Mouse (Mus musculus): ENCODE results near the gene Cby1. TPM values are rescaled to one million over a fixed set of nuclear protein-coding genes. Genes with fewer than 3 reads are reported as not detected.

Gene Cby1
- polyA plus RNA-seq, 1 experiment from 2014 or later: 66.0 TPM

- no peak for ATAC-seq (ENCODE audit: insufficient number of reproducible peaks, insufficient read depth, low FRiP score, low TSS enrichment, low read depth)
- Histone ChIP-seq H3K9me3 (no peaks in the 10 kb centered on the region), H3K4me2 (no peak overlapping the region), H3K9ac (0 out of 2 replicates have a peak overlapping the region, but pooled peaks have one; percentile 37), H3K4me1 (peaks cover 45% of the 10 kb centered on the region), H3K27me3 (no peaks in the 10 kb centered on the region), H3K27ac (no peak overlapping the region), H3K4me3 (no peak overlapping the region), H3K36me3 (peaks cover 5% of the 10 kb centered on the region; the same call in 1 of the 2 replicates)
- 83% methylated on average over 6 of the region's 6 CpGs for WGBS
These were observed 24.1 kb downstream of the Cby1 start for GRCm38 (mm10) chr15:79683146-79683545.

DNA sequence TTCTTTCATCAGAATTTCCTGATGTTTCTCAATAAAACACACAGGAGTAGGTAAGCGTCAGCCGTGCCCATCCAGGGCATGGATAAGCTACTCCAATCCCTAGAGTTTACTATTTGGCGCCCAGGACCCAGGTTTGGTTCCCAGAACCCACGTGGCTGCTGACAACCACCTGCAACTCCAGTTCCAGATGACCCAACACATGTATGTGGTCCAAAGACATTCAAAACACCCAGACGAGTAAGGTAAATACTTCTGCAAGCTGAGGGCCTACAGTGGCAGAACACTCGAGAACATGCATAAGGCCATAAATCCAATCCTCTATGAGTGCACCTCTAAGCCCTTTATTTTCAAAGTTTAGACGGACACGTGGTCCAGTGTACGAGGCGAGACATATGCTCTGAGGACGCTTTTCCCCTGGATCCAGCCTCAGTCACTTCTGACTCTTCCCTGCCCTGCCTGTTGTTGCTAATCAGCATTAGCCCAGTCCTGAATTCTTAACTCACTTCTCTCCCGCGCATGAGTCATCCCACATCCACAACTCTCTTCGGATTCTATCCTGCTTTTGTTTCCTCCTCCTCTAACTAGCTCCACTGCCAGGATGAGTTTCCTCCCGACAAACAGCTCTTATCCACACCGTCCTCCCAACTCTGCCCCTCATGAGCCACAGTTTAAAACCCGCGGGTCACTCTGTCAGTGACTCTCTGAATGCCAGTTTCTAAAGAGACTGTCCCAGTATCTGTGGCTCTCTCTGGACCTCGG, 24.9 kb downstream of the Cby1 start:
- peaks cover 5% of the 10 kb centered on the region; the same call in 1 of the 2 replicates for H3K36me3 ChIP-seq
- WGBS: 71% methylated on average over 19 of the region's 19 CpGs
- H3K27ac ChIP-seq: no peak overlapping the region
- H3K4me3 ChIP-seq: peak overlapping the region; percentile 91
- ATAC-seq (ENCODE audit: insufficient number of reproducible peaks, insufficient read depth, low FRiP score, low TSS enrichment, low read depth): no peak
- H3K27me3 ChIP-seq: no peaks in the 10 kb centered on the region
- H3K9me3 ChIP-seq: no peaks in the 10 kb centered on the region
- H3K9ac ChIP-seq: peak overlapping the region; percentile 94
- peak overlapping the region; percentile 91 for H3K4me2 ChIP-seq
- H3K4me1 ChIP-seq: peaks cover 50% of the 10 kb centered on the region

- Histone ChIP-seq H3K36me3 (peaks cover 1% of the 10 kb centered on the region; the same call in 1 of the 2 replicates), H3K4me2 (peak overlapping the region; percentile 91), H3K9me3 (no peaks in the 10 kb centered on the region), H3K27ac (no peak overlapping the region), H3K27me3 (no peaks in the 10 kb centered on the region), H3K4me1 (peaks cover 52% of the 10 kb centered on the region), H3K9ac (peak overlapping the region; percentile 94), H3K4me3 (peak overlapping the region; percentile 91)
- 77% methylated on average over 6 of the region's 6 CpGs for WGBS
- ATAC-seq (ENCODE audit: insufficient number of reproducible peaks, insufficient read depth, low FRiP score, low TSS enrichment, low read depth): no peak
These were observed 25.6 kb downstream of the Cby1 start for GRCm38 (mm10) chr15:79684616-79685015.

DNA sequence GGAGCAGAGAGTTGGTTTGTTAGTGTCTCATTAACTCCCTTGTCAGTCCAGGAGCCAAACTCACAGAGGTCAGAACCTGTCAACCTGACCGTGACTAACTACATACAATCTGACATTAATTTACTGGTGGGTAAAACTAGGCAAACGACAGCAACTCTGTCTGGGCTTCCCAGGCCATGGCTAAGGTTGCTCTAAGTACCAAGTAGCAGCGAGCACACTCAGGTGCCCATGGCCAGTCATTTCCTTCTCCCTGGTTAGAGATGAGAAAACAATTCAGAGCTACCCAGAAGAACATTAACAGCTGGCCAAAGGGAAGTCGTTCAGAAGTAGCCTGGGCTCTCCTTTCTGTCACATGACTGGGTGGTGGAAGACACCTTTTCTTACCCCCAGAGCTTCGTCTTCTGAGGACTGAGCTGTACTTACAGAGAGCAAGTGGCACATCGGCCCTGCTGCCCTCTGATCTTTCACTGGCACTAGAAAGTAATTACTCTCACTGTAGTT, 26.2 kb downstream of the Cby1 start:
- Histone ChIP-seq H3K4me3 (peak overlapping the region; percentile 91), H3K9me3 (no peaks in the 10 kb centered on the region), H3K27ac (no peak overlapping the region), H3K9ac (peak overlapping the region; percentile 94), H3K4me2 (peak overlapping the region; percentile 91), H3K36me3 (no peaks in the 10 kb centered on the region), H3K27me3 (no peaks in the 10 kb centered on the region), H3K4me1 (peaks cover 57% of the 10 kb centered on the region)
- no peak for ATAC-seq (ENCODE audit: insufficient number of reproducible peaks, insufficient read depth, low FRiP score, low TSS enrichment, low read depth)
- WGBS: 21% methylated on average over 6 of the region's 6 CpGs

GRCm38 (mm10) chr15:79686046-79686869, 27.3 kb downstream of the Cby1 start:
- Histone ChIP-seq H3K4me1 (peaks cover 57% of the 10 kb centered on the region), H3K27ac (peak overlapping the region; percentile 16; the same call in 1 of the 2 replicates), H3K9ac (peak overlapping the region; percentile 94), H3K27me3 (no peaks in the 10 kb centered on the region), H3K4me3 (peak overlapping the region; percentile 91), H3K4me2 (peak overlapping the region; percentile 91), H3K9me3 (no peaks in the 10 kb centered on the region), H3K36me3 (no peaks in the 10 kb centered on the region)
- ATAC-seq (ENCODE audit: insufficient number of reproducible peaks, insufficient read depth, low FRiP score, low TSS enrichment, low read depth): no peak
- 16% methylated on average over 15 of the region's 15 CpGs for WGBS

GRCm38 (mm10) chr15:79687175-79687574, 28.2 kb downstream of the Cby1 start:
- Histone ChIP-seq H3K27me3 (no peaks in the 10 kb centered on the region), H3K9ac (peak overlapping the region; percentile 94), H3K4me2 (peak overlapping the region; percentile 91), H3K4me1 (peaks cover 63% of the 10 kb centered on the region), H3K4me3 (peak overlapping the region; percentile 91), H3K27ac (peak overlapping the region; percentile 98), H3K36me3 (no peaks in the 10 kb centered on the region), H3K9me3 (no peaks in the 10 kb centered on the region)
- under 1% methylated on average over 27 of the region's 33 CpGs for WGBS
- ATAC-seq (ENCODE audit: insufficient number of reproducible peaks, insufficient read depth, low FRiP score, low TSS enrichment, low read depth): no peak

- H3K4me3 ChIP-seq: peak within 1 kb of the TSS; percentile 91
- H3K27ac ChIP-seq: peak within 1 kb of the TSS; percentile 98
- H3K9ac ChIP-seq: peak within 1 kb of the TSS; percentile 94
- ATAC-seq (ENCODE audit: insufficient number of reproducible peaks, insufficient read depth, low FRiP score, low TSS enrichment, low read depth): peak; percentile 70
- H3K9me3 ChIP-seq: no peaks in the 10 kb centered on the region
- peak within 1 kb of the TSS; percentile 91 for H3K4me2 ChIP-seq
- WGBS: under 1% methylated on average over 72 of the region's 72 CpGs
- H3K36me3 ChIP-seq: no peaks in the 10 kb centered on the region
- H3K27me3 ChIP-seq: no peaks in the 10 kb centered on the region
- H3K4me1 ChIP-seq: peaks cover 65% of the 10 kb centered on the region
These were observed 28.8 kb downstream of the Cby1 start, which contains the start of gene Josd1 for GRCm38 (mm10) chr15:79687646-79688267. TSS of gene Josd1 (minus strand) at chr15:79687919.

GRCm38 (mm10) chr15:79688268-79688956, 29.4 kb downstream of the Cby1 start:
- Histone ChIP-seq H3K27me3 (no peaks in the 10 kb centered on the region), H3K9ac (peak overlapping the region; percentile 94), H3K4me2 (peak overlapping the region; percentile 91), H3K4me3 (peak overlapping the region; percentile 91), H3K36me3 (no peaks in the 10 kb centered on the region), H3K4me1 (peaks cover 65% of the 10 kb centered on the region), H3K27ac (peak overlapping the region; percentile 98), H3K9me3 (no peaks in the 10 kb centered on the region)
- WGBS: 2% methylated on average over 8 of the region's 8 CpGs
- no peak for ATAC-seq (ENCODE audit: insufficient number of reproducible peaks, insufficient read depth, low FRiP score, low TSS enrichment, low read depth)

GRCm38 (mm10) chr15:79689662-79690425, 30.8 kb downstream of the Cby1 start:
- ATAC-seq (ENCODE audit: insufficient number of reproducible peaks, insufficient read depth, low FRiP score, low TSS enrichment, low read depth): no peak
- H3K27me3 ChIP-seq: no peaks in the 10 kb centered on the region
- no peaks in the 10 kb centered on the region for H3K9me3 ChIP-seq
- H3K27ac ChIP-seq: no peak overlapping the region; the same call in 1 of the 2 replicates
- peak overlapping the region; percentile 86 for H3K4me2 ChIP-seq
- 15% methylated on average over 24 of the region's 24 CpGs for WGBS
- peak overlapping the region; percentile 68 for H3K4me3 ChIP-seq
- H3K36me3 ChIP-seq: peaks cover 8% of the 10 kb centered on the region
- peaks cover 52% of the 10 kb centered on the region for H3K4me1 ChIP-seq
- H3K9ac ChIP-seq: 0 out of 2 replicates have a peak overlapping the region, but pooled peaks have one; percentile 41

GRCm38 (mm10) chr15:79690426-79691022, 31.5 kb downstream of the Cby1 start, which contains the start of gene Gtpbp1:
TSS of gene Gtpbp1 (plus strand) at chr15:79690845.
- H3K36me3 ChIP-seq: peaks cover 12% of the 10 kb centered on the region
- peak; percentile 95 for ATAC-seq (ENCODE audit: insufficient number of reproducible peaks, insufficient read depth, low FRiP score, low TSS enrichment, low read depth)
- peak within 1 kb of the TSS; percentile 83 for H3K27ac ChIP-seq
- peak within 1 kb of the TSS; percentile 86 for H3K4me2 ChIP-seq
- no peaks in the 10 kb centered on the region for H3K27me3 ChIP-seq
- WGBS: under 1% methylated on average over 45 of the region's 45 CpGs
- peak within 1 kb of the TSS; percentile 94 for H3K9ac ChIP-seq
- H3K4me1 ChIP-seq: peaks cover 45% of the 10 kb centered on the region
- H3K9me3 ChIP-seq: no peaks in the 10 kb centered on the region
- peak within 1 kb of the TSS; percentile 68 for H3K4me3 ChIP-seq
